Mouse (Mus musculus) E14TG2a.4 (cell line): ENCODE data around the gene Immp2l.

ENCODE experiments used
- CTCF ChIP-seq: conservative IDR thresholded peaks from 2 replicates; pipeline ENCODE4 v1.5.1; 2014; ENCODE audit warnings: low read length
- POU5F1 ChIP-seq: IDR thresholded peaks from 2 replicates; pipeline ENCODE4 v1.6.1; 2014; ENCODE audit warnings: low read length, borderline replicate concordance

DNA sequence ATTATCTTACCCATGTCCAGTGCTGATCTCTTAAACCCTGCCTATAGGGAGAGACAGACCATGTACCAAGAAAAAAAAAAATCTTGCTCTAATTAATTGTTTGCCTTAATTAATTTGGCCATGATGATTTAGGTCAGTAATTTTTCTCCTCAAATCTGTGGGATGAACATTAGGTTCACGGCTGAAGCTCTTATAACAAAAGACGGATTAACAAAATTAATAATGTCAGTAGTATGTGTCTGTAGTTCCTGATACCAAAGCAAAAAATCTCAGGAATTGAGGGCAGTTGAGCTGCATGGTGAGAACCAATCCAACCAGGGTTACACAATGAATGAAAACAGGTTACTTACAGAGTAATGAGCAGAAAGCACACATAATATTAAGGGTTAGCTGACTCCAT lies 29.0 kb upstream of the Immp2l start:
- no peak for TF ChIP-seq CTCF
- no peak for TF ChIP-seq POU5F1
